Mouse (Mus musculus) left cerebral cortex, adult 9 months (tissue): ENCODE data around the gene Spag4.

Experiments used
- DNase-seq, 2 experiments: peaks; one replicate each; pipeline ENCODE4 v3.0.0; 2022; ENCODE audit warnings: low spot score in 2 of 2

Gene Spag4

DNA sequence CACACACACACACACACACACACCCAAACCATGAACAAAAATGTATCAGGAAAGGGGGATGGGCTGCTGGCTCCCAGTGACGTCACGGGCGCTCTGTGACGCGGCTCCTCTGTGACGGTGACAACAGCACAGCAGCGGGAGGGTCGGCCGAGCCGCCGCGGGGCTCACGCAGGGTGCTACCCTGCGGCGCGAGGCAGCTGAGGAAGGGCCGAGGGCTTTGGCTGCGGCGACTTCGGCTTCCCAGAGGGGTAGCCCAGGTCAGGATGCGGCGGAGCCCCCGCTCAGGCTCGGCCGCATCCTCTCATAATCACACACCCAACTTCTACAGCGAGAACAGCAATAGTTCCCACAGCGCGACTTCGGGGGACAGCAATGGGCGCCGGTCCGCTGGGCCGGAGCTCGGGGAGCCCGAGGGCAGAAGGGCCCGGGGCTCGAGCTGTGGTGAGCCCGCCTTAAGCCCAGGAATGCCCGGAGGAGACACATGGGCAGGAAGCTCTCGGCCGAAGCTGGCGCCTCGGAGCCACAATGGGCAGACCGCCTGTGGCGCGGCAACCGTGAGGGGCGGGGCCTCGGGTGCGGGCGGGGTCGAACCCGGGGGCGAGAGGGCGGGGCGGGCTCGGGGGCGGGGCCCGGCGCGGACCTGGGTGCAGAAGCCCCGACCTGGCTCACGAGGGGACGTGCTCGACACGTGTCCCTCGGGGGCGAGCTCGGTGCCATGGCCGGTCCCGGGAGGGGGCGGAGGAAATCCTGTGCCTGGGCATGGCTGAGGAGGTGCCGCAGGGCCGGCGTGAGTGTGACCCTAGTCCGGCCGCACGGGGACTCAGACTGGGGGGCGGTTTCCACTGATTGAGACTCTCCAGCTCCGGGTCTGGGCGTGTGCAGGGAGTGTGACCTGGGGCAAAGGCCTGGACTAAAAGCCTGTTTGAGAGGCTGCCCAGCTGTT, at the start of gene Spag4:
Gene Spag4 (plus strand): TSS at position 77 of the 943 bp plus-strand sequence.
- peak in 1 of 2 experiments; percentile 46 for DNase-seq

DNA sequence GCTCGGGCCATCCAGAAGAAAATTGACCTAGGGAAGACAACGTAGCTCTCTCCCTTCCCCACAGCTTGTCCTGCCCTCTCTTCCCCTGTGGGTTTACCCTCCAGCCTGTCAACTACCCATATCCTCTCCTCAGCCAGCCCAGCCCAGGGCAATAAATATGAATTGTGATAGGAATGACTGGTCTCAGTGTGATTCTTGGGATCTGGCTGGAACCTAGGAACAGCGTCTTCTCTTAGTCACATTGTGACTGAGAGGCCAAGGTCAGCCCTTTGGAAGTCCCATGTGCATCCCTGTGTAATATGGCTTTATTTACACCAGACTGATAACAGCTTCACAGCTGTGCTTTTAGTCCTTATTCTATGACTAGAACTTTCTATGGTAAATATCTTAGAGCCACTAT, 46.9 kb upstream of the Spag4 start:
- no peak for DNase-seq

DNA sequence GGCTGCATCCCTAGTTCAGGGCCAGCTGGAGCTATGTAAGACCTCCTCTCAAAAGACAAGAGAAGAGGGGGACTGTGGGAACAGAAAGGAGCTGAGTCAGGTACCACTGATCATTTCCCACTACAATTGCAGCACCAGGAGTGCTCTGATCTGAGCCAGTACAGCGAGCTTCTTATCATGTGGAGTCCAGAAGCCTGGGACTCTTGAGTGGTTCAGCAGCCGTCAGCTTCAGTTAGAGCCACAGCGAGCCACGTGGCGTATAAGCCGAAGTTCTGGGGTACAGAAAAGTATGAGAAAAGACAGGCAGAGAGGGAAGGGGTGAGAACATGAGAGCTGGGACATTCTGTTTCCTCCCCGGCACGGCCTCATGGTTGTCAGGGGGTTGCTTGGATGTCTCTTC, 43.8 kb upstream of the Spag4 start:
- DNase-seq, result no peak

DNA sequence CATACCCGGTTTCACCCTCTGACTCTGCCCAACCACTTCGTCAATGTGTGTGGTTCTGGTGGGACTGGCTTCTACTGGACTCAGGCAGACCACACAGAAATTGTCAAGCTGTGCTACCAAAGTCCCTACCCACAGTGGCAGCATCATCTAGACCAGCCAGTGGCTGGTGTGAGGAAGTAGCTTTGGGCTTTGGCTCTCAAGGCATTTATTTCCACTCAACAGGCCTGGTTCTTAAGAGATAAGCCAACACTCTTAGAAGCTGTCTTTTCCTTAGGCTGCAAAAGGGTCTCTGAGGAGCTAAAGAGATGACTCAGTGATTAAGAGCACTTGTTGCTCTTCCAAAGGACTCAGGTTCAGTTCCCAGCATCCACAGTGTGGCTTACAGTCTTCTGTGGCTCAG, 43.2 kb upstream of the Spag4 start:
- DNase-seq, result no peak

DNA sequence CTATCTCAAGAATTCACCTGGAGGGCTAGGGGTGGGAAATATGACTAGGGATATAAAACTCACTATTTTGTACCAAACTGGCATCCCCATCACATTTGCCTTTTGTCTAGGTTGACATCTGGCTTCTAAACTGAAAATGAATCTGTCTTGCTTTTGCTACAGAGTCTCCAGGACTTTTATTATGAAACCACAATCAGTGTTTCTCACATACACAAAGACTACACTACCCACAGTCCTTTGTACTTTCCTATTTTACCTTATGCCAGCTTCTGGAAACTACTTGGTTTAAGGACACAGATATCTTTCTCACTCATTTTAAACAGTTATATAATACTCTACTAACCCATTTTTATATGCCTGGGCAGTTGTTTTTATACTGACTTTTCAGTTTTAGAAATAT, 39.5 kb upstream of the Spag4 start:
- DNase-seq, result no peak

DNA sequence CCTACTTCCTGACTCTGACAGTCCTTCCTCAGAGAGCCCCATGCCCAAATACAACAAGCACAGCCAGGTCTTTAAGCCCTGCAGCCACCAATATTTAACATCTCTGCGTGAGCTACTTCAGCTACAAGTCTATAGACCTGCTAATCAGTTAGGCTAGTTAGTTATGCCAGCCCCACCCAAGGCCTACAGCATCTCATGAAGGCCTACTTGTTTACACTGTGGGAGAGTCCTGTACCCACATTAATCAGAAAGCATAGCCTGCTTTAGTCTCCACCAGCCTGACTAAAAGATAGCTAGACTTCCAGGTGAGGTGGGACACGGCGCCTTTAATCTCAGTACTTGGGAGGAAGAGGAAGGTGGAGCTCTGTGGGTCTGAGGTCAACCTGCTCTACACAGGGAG, 25.6 kb upstream of the Spag4 start:
- DNase-seq, result no peak

DNA sequence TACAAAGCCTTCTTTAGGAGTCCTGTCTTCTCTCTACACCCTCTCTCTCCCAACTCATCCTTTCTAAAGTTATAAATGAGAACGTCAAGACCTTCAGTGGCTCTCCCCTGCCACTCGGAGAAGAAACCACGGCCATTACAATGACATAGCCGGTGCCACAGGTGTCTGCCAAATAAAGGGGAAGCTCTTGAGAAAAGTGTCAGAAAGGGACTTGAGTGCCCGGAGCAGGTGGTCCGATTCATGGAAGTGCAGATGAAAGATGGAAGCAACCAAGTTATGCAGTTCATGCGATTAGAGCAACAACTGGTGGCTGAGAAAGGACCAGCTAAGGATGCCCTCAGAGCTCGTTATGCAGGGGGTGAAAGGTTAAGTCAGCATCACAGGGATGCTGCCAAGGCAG, 22.1 kb upstream of the Spag4 start:
- no peak for DNase-seq

DNA sequence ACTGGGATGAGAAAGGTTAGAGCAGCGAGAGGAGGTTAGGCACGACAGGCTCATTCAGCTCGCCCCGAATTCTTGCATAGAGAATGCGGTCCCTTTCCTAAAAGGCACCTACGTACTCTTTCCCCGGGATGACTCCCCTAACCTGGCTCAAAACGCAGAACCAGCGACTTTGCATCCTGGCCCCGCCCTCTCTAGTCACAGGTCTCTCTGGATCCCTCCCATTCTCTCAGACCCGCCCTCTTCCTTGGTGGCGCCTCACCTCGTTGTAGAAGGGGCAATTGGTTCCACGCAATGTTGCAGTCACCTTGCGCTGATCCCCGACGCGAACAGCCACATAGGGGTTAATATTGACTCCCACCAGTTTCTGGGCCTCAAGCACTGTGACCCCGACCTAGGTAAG, 17.0 kb upstream of the Spag4 start:
- DNase-seq, result no peak

DNA sequence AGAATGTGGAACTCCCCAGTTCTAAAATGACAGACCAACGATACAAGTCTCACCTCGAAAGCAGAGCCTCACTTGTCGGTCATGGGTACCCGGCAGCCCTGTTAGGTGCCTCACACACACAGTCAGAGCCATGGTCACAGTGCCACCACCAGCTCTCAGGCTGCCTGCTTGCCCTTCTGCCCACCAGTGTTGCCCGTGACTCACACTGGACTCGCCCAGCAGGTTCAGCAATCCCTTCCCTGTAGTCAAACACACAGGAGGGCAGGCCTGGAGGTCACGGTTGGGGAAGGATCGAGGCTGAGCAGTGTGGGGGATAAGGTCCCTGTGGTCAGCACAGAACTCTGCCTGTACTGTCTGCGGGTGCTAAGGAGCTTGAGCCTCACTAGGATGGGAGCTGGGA, 12.2 kb upstream of the Spag4 start, which contains the start of gene Fer1l4:
Gene Fer1l4 (minus strand): TSS at position 132 of the 400 bp plus-strand sequence.
- DNase-seq, result no peak

DNA sequence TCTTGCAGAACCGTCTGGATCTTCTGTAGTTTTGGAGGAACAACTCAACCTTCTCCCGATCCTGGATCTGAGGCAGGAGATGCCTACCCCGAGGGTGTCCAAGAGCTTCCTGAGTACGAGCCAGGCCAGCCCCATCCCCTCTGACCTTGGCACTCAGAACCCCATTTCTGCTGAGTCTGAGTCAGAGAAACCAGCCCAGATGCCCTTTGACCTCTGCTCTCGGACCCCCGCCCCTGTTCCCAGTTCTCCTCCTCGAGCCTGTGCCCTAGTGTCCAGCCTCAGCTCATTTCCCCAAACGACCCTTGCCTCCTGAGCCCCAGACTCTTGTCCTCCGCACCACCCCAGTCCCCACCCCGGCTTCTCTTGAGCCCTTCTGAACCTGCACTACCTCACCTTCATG, 1.2 kb downstream of the Spag4 start:
- DNase-seq, result no peak

DNA sequence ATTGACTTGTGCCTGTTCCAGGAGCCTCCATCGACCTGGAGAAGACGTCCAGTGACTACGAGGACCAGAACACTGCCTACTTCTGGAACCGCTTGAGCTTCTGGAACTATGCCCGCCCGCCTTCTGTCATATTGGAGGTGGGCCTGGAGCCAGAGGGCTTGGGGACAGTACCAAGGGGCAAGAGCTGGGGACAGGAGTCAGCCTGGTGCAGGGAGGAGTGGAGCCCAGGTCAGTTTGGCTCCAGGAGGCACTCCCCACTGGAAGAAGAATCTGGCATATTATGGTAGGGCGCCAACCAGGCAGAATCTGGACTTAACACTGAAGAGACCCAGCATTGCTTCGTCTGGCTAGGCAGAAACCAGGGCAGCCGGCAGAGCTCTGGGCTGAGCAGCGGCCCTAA, 2.9 kb downstream of the Spag4 start:
- no peak for DNase-seq

DNA sequence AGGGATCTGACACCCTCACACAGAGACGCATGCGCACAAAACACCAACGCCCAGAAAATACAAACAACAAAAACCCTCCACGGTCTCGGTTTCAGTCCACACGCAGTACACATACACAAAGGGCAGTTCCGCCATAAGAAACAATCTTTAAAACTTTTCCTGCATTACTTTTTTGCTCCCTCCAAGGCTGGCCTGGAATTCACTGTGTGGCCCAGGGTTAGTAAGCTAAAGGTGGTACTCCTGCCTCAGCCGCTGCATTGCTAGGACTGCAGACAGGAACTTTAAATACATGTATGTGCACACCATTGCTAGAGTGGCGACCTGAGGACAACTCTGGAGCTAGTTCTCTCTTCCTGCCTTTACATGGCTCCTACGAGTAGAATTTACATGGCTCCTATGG, 6.3 kb downstream of the Spag4 start:
- DNase-seq, result no peak

DNA sequence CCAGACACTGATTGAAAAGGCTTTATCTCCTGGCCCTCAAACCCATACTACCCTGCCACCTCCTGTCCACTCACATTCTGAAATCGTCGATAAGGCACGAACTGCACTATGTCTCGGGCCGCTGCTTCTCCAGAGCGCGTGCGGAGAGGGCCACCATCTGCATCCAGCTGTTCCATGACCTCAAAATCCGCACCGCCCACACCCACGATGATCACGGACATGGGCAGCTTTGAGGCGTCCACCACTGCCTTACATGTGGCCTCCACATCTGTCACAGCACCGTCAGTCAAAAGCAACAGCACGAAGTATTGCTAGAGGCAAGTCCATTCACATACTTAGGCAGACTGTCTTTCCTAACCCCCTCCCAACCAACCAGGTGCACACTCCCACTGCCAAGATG, 8.8 kb downstream of the Spag4 start:
- DNase-seq, result no peak

DNA sequence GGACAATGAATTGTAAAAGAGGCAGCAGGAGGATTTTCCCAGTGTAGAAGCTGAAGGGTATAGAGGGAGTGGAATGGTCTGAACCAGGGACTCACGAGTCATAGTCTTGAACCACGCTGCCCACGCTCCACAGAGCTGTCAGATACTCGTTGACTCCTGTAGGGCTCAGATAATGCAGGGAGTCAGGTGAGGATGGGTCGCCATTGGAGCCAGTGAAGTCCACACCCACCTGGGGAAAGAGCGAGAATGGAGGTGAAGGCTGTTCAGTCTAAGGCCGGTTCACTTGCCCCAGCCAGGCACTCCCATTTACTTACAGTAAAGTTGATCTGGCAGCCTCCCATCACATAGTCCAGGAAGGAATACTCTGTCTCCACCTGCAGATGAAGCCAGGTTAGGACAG, 12.5 kb downstream of the Spag4 start:
- DNase-seq, result no peak

DNA sequence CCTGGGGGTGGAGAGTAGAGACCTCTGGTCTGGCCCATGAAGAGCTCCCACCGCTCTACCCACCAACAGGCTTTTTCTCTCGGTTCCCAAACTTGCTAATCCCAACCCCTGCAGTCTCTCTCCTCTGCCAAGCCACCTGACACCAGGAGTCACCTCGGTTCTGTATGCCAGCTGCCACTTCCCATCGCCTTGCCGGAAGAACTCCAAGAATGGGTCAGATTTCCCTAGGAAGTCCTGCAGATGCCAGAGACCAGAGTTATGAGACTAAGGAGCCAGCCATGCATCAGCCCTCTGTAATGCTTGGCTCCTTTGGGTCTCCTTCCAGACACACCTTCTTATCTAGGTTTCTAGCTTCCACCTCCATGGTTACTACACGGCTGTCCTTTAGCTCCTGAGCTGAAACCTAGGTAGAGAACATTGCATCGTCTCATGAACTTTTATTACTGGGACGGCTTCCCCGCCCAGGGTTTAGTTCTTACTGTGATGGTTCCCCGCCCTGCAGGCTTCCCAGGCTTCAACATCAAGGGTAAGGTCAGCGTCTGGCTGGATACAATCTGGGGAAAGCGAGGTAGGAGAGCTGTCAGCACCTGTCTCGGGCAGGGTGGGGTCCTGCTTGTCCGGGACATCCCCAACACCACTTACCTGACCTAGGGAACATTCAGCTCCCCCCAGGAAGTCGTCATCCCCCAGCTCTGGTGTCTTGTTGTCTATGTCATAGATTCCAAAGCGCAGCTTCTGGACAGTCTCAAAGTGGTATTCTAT, 13.6 kb downstream of the Spag4 start:
- DNase-seq, result no peak

DNA sequence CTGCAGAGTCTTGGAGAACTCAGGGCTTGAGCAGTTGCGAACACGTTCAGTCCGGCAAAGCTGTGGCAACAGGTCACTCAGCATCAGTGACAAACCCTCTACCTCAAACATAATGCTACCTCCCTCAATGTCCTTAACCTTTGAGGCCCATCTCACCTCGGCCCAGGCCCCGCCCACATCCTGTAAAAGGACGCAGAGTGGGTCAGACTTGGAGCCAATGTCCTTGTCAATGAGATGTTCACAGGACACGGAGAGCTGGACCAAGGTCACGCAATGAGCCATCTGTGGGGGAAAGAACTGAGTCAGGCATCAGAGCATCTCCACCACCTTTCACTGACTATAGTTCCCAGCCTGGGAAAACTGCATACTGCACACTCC, 14.2 kb downstream of the Spag4 start:
- DNase-seq, result no peak

DNA sequence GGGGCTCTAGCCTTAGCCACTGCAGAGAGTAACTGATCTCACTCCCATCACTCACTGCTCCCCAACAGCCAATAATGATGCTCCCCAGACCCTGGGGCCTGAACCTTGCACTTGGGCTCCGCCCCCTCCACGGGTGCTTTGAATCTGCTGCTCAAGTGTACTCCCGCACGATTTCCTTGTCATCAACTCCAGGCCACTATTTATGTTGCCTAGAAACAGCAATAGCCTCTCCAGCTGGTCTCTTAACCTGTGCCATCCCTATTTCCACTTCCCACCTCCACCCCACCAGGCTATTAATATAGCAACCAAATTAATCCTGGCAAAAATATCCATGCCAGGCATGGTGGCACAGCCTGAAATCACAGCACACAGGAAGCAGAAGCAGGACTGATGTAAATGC, 14.7 kb downstream of the Spag4 start:
- DNase-seq, result no peak

DNA sequence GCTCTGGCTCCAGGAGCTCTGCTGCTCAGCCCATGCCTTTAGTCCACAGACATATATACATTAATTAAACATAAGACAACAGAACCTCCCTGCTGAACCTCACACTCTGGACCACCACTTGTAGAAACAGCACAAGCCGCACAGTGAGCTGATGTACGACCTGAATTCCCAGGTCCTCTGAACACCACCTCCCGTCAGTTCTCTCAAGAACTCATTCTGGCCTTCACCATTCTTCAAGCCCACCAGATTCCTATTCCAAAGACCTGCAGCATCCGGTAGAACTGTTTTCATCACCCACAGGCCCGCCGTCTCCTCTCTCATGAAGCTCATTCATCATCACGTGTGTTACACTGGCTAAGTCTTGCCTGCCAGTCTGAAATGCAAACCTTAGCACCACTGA, 15.4 kb downstream of the Spag4 start:
- DNase-seq, result no peak

DNA sequence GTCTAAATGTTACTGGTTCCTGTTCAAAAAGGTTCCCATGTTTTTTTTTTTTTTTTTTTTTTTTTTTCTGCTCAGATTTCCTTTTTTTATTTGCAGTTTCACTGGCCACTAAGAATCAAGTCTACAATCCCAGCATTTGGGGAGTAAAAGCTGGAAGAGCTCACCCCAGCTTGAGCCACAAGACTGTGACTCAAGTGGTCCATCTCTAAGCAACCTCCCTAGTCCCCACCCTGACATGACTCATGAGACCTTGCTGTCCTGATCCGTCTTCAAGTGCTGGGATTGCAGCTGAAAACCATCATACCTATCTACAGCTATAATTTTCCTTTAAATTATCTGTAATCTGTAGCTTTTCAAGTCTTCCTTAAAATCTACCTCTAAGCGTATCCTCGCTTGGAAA, 19.6 kb downstream of the Spag4 start:
- DNase-seq, result no peak

DNA sequence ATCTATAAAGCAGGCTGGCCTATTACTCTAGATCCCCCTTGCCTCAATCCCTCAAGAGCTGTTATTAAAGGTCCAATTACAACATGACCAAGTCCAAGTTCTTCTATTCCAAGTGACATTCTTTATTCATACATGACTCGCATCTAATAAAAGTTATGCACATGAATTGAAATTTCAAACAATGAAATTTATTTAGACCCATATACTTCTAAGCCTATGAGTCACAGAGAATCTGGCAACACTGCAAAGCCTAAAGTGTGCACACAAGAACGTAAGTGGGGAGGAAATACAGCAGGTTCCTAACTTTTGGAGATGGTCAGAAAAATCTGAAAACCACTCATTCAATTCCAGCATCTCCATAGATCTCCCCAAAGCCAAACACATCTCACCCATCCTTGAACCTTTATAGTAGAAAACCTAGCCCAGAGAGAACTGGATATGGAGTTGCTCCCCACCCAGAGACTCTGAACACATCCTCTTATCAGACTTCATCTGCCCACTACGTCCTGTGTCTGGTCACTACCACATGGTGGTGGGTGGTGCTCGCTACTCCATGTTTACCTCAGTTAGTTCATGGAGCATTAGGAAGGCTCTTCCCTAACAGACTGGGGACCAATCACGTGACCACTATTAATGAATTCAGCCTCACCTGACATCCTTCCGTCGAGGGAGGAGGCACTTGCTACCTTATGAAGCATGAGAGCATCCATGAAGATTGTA, 22.6 kb downstream of the Spag4 start:
- DNase-seq, result no peak

DNA sequence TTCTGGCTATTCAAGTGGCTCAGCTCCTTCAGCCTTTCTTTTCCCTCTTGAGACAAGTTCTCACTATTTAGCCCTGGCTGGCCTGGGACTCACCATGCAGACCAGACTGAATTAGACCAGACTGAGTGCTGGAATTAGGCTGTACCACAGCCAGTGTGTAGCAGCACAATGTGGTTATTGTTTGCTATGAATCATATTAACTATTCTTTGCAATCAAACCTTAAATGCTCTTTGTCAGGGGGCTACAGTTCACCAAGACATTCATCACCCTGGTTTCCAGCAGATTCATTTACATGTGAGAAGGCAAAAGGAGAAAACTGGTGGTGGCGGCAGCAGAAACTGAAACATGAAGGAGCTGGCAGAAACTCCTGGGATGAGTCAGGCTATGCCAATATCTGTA, 24.8 kb downstream of the Spag4 start:
- DNase-seq, result no peak

DNA sequence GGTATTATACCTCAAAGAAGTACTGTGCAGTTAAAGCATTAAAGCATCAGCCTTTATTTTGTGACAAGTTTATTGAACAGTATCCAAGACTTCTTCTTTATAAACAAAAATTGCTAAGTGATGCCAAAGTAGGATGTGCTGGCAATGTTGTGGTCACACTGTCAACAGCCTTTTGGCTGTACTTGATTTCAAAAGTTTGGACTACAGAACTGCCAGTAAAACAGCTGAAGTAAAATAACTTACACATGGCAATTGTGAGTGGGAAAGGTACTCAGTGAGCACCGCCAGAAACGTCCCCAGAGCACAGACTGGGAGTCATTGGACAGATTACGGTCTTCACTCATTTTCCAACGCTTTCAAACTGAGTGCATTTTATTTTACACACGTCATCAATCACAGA, 27.0 kb downstream of the Spag4 start:
- DNase-seq, result no peak
